Mouse (Mus musculus) liver, adult 2 months (tissue): ENCODE measurements at regions not wholly inside any gene's neighbourhood (a gene's known extent, or its start where the extent isn't known, plus 50 kb on each side); places are given as distances from the start of the nearest gene placed in this dataset.
A peak's percentile ranks its signal among the peaks of the same experiment; 100 is the strongest.

Source experiments
- DNase-seq: peaks from one replicate; pipeline ENCODE4 v3.0.0-alpha.2; 2011; ENCODE audit warnings: low read depth, low spot score; ENCODE audit errors: extremely low read depth
- H3K27ac ChIP-seq: fragments of 200-500 bp; replicated peaks from 2 replicates; pipeline ENCODE4 v1.5.1; 2012; ENCODE audit warnings: low read depth, mild to moderate bottlenecking, control low read depth, inconsistent platforms, low read length; ENCODE audit not compliant: insufficient read depth
- H3K27me3 ChIP-seq: fragments of 200-500 bp; 2 replicates; pipeline ENCODE4 v1.6.1; 2012; ENCODE audit warnings: mild to moderate bottlenecking, moderate library complexity, low read length, inconsistent platforms; ENCODE audit not compliant: control insufficient read depth, insufficient read depth
- H3K36me3 ChIP-seq: fragments of 200-500 bp; 2 replicates; pipeline ENCODE4 v1.6.1; 2012; ENCODE audit warnings: low read length, inconsistent platforms; ENCODE audit not compliant: control insufficient read depth, insufficient read depth
- H3K4me1 ChIP-seq: fragments of 200-500 bp; 2 replicates; pipeline ENCODE4 v1.6.1; 2011; ENCODE audit warnings: low read length; ENCODE audit not compliant: control insufficient read depth, insufficient read depth
- H3K4me3 ChIP-seq: fragments of 200-500 bp; 2 replicates; pipeline ENCODE4 v1.5.1; 2011; ENCODE audit warnings: low read depth, mild to moderate bottlenecking, control low read depth, low read length, moderate library complexity; ENCODE audit not compliant: insufficient read depth
- H3K79me2 ChIP-seq: fragments of 200-500 bp; 2 replicates; pipeline ENCODE4 v1.6.1; 2012; ENCODE audit warnings: inconsistent platforms, mild to moderate bottlenecking, low read length, moderate library complexity; ENCODE audit not compliant: control insufficient read depth, insufficient read depth
- H3K9ac ChIP-seq: fragments of 200-500 bp; 2 replicates; pipeline ENCODE4 v1.6.1; 2012; ENCODE audit warnings: low read depth, mild to moderate bottlenecking, control low read depth, inconsistent platforms, low read length
- CTCF ChIP-seq: fragments of 200-500 bp; IDR thresholded peaks from 2 replicates; pipeline ENCODE4 v1.5.1; 2011; ENCODE audit warnings: low read depth, low read length, control low read depth
- POLR2A ChIP-seq: fragments of 200-500 bp; IDR thresholded peaks from 2 replicates; pipeline ENCODE4 v1.6.1; 2011; ENCODE audit warnings: low read length, control low read depth; ENCODE audit not compliant: insufficient read depth; ENCODE audit errors: extremely low read depth
- WGBS: fragments of 180-500 bp; shearing (Covaris S2); methylation state at CpG from one replicate; pipeline ENCODE4 v1.1.7; 2018; 5-methylcytosine and 5-hydroxymethylcytosine counted together

- no peaks in the 10 kb centered on the region for H3K36me3 ChIP-seq
- TF ChIP-seq CTCF (no peak), POLR2A (no peak)
- DNase-seq, result no peak
- 72% methylated on average over 13 of the region's 13 CpGs for WGBS
- H3K27me3 ChIP-seq, result no peaks in the 10 kb centered on the region
- H3K4me3 ChIP-seq, result no peak overlapping the region
- H3K4me1 ChIP-seq, result peaks cover 2% of the 10 kb centered on the region; the same call in 1 of the 2 replicates
- H3K9ac ChIP-seq, result no peak overlapping the region; the same call in 1 of the 2 replicates
- H3K79me2 ChIP-seq, result no peaks in the 10 kb centered on the region
- peak overlapping the region; percentile 69 for H3K27ac ChIP-seq
Measured at GRCm38 (mm10) chr10:44630485-44630884, 102.2 kb upstream of the Prdm1 start.

GRCm38 (mm10) chr10:44628387-44628786 lies 100.1 kb upstream of the Prdm1 start:
- Histone ChIP-seq H3K36me3 (no peaks in the 10 kb centered on the region), H3K79me2 (no peaks in the 10 kb centered on the region), H3K4me3 (no peak overlapping the region), H3K4me1 (peaks cover 2% of the 10 kb centered on the region; the same call in 1 of the 2 replicates), H3K27ac (no peak overlapping the region), H3K27me3 (no peaks in the 10 kb centered on the region), H3K9ac (no peak overlapping the region)
- TF ChIP-seq CTCF (no peak), POLR2A (no peak)
- WGBS, result 92% methylated on average over 3 of the region's 3 CpGs
- no peak for DNase-seq

GRCm38 (mm10) chr10:44627431-44627830 lies 99.1 kb upstream of the Prdm1 start:
- TF ChIP-seq CTCF, result no peak
- no peak for TF ChIP-seq POLR2A
- WGBS, result 98% methylated on average over 3 of the region's 3 CpGs
- no peaks in the 10 kb centered on the region for H3K27me3 ChIP-seq
- no peak overlapping the region for H3K4me3 ChIP-seq
- H3K79me2 ChIP-seq, result no peaks in the 10 kb centered on the region
- H3K36me3 ChIP-seq, result no peaks in the 10 kb centered on the region
- H3K27ac ChIP-seq, result no peak overlapping the region
- no peak overlapping the region for H3K9ac ChIP-seq
- DNase-seq, result no peak
- no peaks in the 10 kb centered on the region for H3K4me1 ChIP-seq

DNA sequence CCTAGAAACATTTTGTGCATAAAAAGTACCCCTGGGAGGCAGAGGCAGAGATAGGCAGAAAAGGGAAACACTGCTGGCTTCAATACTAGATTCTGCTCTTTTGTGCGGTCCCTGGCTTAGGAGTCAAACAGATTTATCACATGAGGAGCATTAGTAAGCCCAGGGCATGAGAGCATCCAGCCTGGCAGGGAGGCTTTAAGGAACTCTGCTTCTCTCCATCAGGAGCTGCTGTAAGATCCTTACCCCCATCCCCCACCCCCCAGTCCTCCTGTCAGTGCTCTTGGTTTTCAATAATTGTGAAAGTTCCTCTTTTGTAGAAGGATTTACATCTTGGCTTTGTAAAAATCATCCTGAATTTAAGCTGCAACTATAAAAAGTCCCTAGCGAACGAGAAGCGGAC lies 97.2 kb upstream of the Prdm1 start:
- H3K4me1 ChIP-seq, result no peaks in the 10 kb centered on the region
- WGBS, result 92% methylated on average over 4 of the region's 4 CpGs
- H3K36me3 ChIP-seq, result no peaks in the 10 kb centered on the region
- H3K27me3 ChIP-seq, result no peaks in the 10 kb centered on the region
- no peaks in the 10 kb centered on the region for H3K79me2 ChIP-seq
- no peak for DNase-seq
- no peak overlapping the region for H3K27ac ChIP-seq
- TF ChIP-seq POLR2A, result no peak
- TF ChIP-seq CTCF, result no peak
- H3K9ac ChIP-seq, result no peak overlapping the region
- no peak overlapping the region for H3K4me3 ChIP-seq

- 89% methylated on average over 1 of the region's 1 CpGs for WGBS
- Histone ChIP-seq H3K4me3 (no peak overlapping the region), H3K36me3 (no peaks in the 10 kb centered on the region), H3K4me1 (no peaks in the 10 kb centered on the region), H3K79me2 (no peaks in the 10 kb centered on the region), H3K27ac (no peak overlapping the region), H3K9ac (no peak overlapping the region), H3K27me3 (no peaks in the 10 kb centered on the region)
- TF ChIP-seq POLR2A (no peak), CTCF (no peak)
- DNase-seq, result no peak
Measured at GRCm38 (mm10) chr10:44615586-44615985, 87.3 kb upstream of the Prdm1 start.

DNA sequence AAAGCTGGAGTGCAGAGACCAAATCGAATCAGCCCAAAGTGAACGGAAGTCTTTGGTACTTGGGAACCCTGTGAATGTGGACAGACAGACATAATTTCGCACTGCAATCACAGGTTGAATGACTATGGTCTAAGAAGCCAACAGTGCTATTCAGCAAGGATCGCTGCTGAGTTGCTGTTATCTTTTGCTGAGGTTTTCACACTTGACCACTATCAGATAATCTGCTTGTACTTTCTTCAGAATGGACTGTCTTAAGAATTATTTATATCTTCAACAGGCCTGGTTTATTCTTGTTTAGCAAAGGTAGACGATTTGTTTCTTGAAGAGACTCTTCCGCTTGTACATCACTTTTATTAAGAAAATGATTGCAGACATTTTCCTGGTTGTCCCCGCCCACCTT lies 84.3 kb upstream of the Prdm1 start:
- TF ChIP-seq CTCF (no peak), POLR2A (no peak)
- Histone ChIP-seq H3K36me3 (no peaks in the 10 kb centered on the region), H3K27ac (no peak overlapping the region), H3K27me3 (no peaks in the 10 kb centered on the region), H3K4me1 (peaks cover 5% of the 10 kb centered on the region), H3K79me2 (no peaks in the 10 kb centered on the region), H3K9ac (no peak overlapping the region), H3K4me3 (no peak overlapping the region)
- WGBS, result 96% methylated on average over 7 of the region's 7 CpGs
- no peak for DNase-seq
